Mouse (Mus musculus) heart, adult 2 months (tissue): ENCODE measurements around the gene Evi2b. TPM values are rescaled to one million over a fixed set of nuclear protein-coding genes. Genes with fewer than 3 reads are reported as not detected.
A peak's percentile ranks its signal among the peaks of the same experiment; 100 is the strongest.

ENCODE experiments used
- DNase-seq, 2 experiments: peaks; one replicate each; pipeline ENCODE4 v3.0.0; 2021
- H3K27ac ChIP-seq: fragments of 200-600 bp; 2 replicates; pipeline ENCODE4 v1.8.1; 2022
- H3K27me3 ChIP-seq: fragments of 200-500 bp; 2 replicates; pipeline ENCODE4 v1.6.1; 2012; ENCODE audit warnings: mild to moderate bottlenecking, low read length, inconsistent platforms, mixed read lengths; ENCODE audit not compliant: control insufficient read depth, insufficient read depth
- H3K36me3 ChIP-seq: fragments of 200-500 bp; 2 replicates; pipeline ENCODE4 v1.6.1; 2012; ENCODE audit warnings: low read length, inconsistent platforms; ENCODE audit not compliant: control insufficient read depth, insufficient read depth
- H3K4me1 ChIP-seq: fragments of 200-500 bp; 2 replicates; pipeline ENCODE4 v1.6.1; 2011; ENCODE audit warnings: low read length; ENCODE audit not compliant: control insufficient read depth, insufficient read depth
- H3K4me3 ChIP-seq: fragments of 200-600 bp; 2 replicates; pipeline ENCODE4 v1.8.1; 2022
- H3K79me2 ChIP-seq: fragments of 200-500 bp; replicated peaks from 2 replicates; pipeline ENCODE4 v1.6.1; 2012; ENCODE audit warnings: mild to moderate bottlenecking, inconsistent platforms, low read length, moderate library complexity, mixed read lengths; ENCODE audit not compliant: control insufficient read depth, insufficient read depth
- H3K9ac ChIP-seq: fragments of 200-500 bp; 2 replicates; pipeline ENCODE4 v1.6.1; 2012; ENCODE audit warnings: low read depth, mild to moderate bottlenecking, control low read depth, inconsistent platforms, low read length, mixed read lengths
- CTCF ChIP-seq: fragments of 200-600 bp; IDR thresholded peaks from 2 replicates; pipeline ENCODE4 v1.8.1; 2022; ENCODE audit warnings: antibody characterized with exemption, mild to moderate bottlenecking, moderate library complexity
- EP300 ChIP-seq: fragments of 200-500 bp; IDR thresholded peaks from 2 replicates; pipeline ENCODE4 v1.6.1; 2011; ENCODE audit warnings: low read depth, low read length, control low read depth; ENCODE audit not compliant: insufficient read depth
- POLR2A ChIP-seq: fragments of 200-500 bp; IDR thresholded peaks from 2 replicates; pipeline ENCODE4 v1.6.1; 2011; ENCODE audit warnings: mild to moderate bottlenecking, low read depth, low read length, control low read depth; ENCODE audit not compliant: insufficient read depth
- WGBS: fragments of 180-500 bp; shearing (Covaris S2); methylation state at CpG from one replicate; pipeline ENCODE4 v1.1.7; 2018; 5-methylcytosine and 5-hydroxymethylcytosine counted together
- intact Hi-C: fragments of 180-260 bp; cut with DNase I; formaldehyde crosslinking; loops from one replicate; pipeline ENCODE4 v1.15.1; 2025
- polyA plus RNA-seq: library from polyadenylated mRNA; depleted of rRNA; stranded (reverse); fragments of >200 nt; gene quantifications from 2 replicates; pipeline ENCODE4 v1.2.3, GENCODE M21; 2012
- total RNA-seq, 2 experiments: library from RNA; stranded (reverse); gene quantifications; 2 replicates each; pipeline ENCODE4 v1.2.3; 2021

Gene Evi2b
- total and polyA plus RNA-seq, 3 experiments = 0.43 to 4.2 (median 1.0) TPM

- TF ChIP-seq CTCF = no peak
- no peak for TF ChIP-seq EP300
- TF ChIP-seq POLR2A = no peak
- Histone ChIP-seq H3K27me3 (no peaks in the 10 kb centered on the region), H3K36me3 (no peaks in the 10 kb centered on the region), H3K4me1 (peaks cover 4% of the 10 kb centered on the region), H3K27ac (peak overlapping the region; percentile 32; the same call in 1 of the 2 replicates), H3K4me3 (no peak overlapping the region), H3K79me2 (no peaks in the 10 kb centered on the region), H3K9ac (no peak overlapping the region)
- intact Hi-C loops = no loop called here
- WGBS = 46% methylated on average over 15 of the region's 15 CpGs
- peak; percentile 43 to 65 for DNase-seq
Observed at GRCm38 (mm10) chr11:79527015-79527738, 3.6 kb upstream of the Evi2b start.

- H3K36me3 ChIP-seq = no peaks in the 10 kb centered on the region
- peak overlapping the region; percentile 32; the same call in 1 of the 2 replicates for H3K27ac ChIP-seq
- no peak for TF ChIP-seq EP300
- no peak overlapping the region for H3K9ac ChIP-seq
- H3K79me2 ChIP-seq = no peaks in the 10 kb centered on the region
- 76% methylated on average over 3 of the region's 3 CpGs for WGBS
- no peaks in the 10 kb centered on the region for H3K27me3 ChIP-seq
- H3K4me1 ChIP-seq = peaks cover 4% of the 10 kb centered on the region
- no peak overlapping the region for H3K4me3 ChIP-seq
- DNase-seq = no peak
- intact Hi-C loops = no loop called here
Observed at GRCm38 (mm10) chr11:79526549-79526948, 3.0 kb upstream of the Evi2b start.

- H3K9ac ChIP-seq = no peak overlapping the region
- H3K27ac ChIP-seq = no peak overlapping the region
- 78% methylated on average over 1 of the region's 1 CpGs for WGBS
- H3K36me3 ChIP-seq = no peaks in the 10 kb centered on the region
- TF ChIP-seq POLR2A (no peak), CTCF (no peak), EP300 (no peak)
- intact Hi-C loops = no loop called here
- H3K4me3 ChIP-seq = no peak overlapping the region
- no peaks in the 10 kb centered on the region for H3K27me3 ChIP-seq
- peaks cover 4% of the 10 kb centered on the region for H3K4me1 ChIP-seq
- DNase-seq = no peak
- H3K79me2 ChIP-seq = no peaks in the 10 kb centered on the region
Observed at GRCm38 (mm10) chr11:79524310-79524575, 681 bp upstream of the Evi2b start.

GRCm38 (mm10) chr11:79522944-79523343, 618 bp downstream of the Evi2b start:
- no peaks in the 10 kb centered on the region for H3K27me3 ChIP-seq
- no peak overlapping the region for H3K9ac ChIP-seq
- H3K79me2 ChIP-seq = no peaks in the 10 kb centered on the region
- TF ChIP-seq EP300 (no peak), CTCF (no peak), POLR2A (no peak)
- H3K36me3 ChIP-seq = no peaks in the 10 kb centered on the region
- 85% methylated on average over 1 of the region's 1 CpGs for WGBS
- no peak overlapping the region for H3K27ac ChIP-seq
- intact Hi-C loops = no loop called here
- H3K4me3 ChIP-seq = no peak overlapping the region
- no peak for DNase-seq
- H3K4me1 ChIP-seq = peaks cover 4% of the 10 kb centered on the region

- intact Hi-C loops = no loop called here
- Histone ChIP-seq H3K4me1 (no peaks in the 10 kb centered on the region), H3K36me3 (no peaks in the 10 kb centered on the region), H3K4me3 (no peak overlapping the region), H3K27ac (no peak overlapping the region), H3K79me2 (no peaks in the 10 kb centered on the region), H3K9ac (no peak overlapping the region), H3K27me3 (no peaks in the 10 kb centered on the region)
- no peak for DNase-seq
- TF ChIP-seq CTCF (0 out of 2 replicates have a peak, but pooled peaks have one; percentile 2), EP300 (no peak)
Observed at GRCm38 (mm10) chr11:79521930-79522329, 1.6 kb downstream of the Evi2b start.

- DNase-seq = no peak
- Histone ChIP-seq H3K4me1 (no peaks in the 10 kb centered on the region), H3K27ac (no peak overlapping the region), H3K79me2 (no peaks in the 10 kb centered on the region), H3K27me3 (no peaks in the 10 kb centered on the region), H3K4me3 (no peak overlapping the region), H3K36me3 (no peaks in the 10 kb centered on the region), H3K9ac (no peak overlapping the region)
- no peak for TF ChIP-seq EP300
- intact Hi-C loops = no loop called here
Observed at GRCm38 (mm10) chr11:79520772-79521171, 2.8 kb downstream of the Evi2b start.
